Mouse (Mus musculus): ENCODE results near the gene Taar6. TPM values are rescaled to one million over a fixed set of nuclear protein-coding genes. Genes with fewer than 3 reads are reported as not detected.

The Taar6 gene
- total RNA-seq (2021), result not detected
- long read RNA-seq, result 0 reads

DNA sequence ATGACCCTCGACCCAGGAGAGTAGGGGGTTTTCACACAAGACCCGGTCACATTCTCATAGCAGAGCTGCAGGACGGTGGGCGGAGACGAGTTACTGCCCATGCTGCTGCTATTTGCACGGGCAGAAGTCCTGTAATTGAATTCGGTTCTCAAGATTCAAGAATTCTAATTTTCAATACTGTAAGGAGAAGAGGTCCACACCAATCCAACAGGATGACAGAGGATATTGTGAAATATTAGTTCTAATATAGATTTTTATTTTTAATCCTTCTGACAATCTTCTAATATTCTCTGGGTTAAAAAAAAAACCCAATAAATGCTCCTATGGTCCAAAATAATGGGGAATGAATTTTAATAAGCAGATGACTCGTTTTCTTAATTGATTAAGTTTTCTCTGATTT lies at the start of gene Taar6:
Gene Taar6 (minus strand): TSS at position 101 of the 400 bp plus-strand sequence.
- DNase-seq (ENCODE audit: low spot score in 2 of 2), result no peak

GRCm38 (mm10) chr10:24031347-24031746 lies 45.9 kb upstream of the Taar6 start:
- no peak for DNase-seq (ENCODE audit: low spot score in 2 of 2)

DNA sequence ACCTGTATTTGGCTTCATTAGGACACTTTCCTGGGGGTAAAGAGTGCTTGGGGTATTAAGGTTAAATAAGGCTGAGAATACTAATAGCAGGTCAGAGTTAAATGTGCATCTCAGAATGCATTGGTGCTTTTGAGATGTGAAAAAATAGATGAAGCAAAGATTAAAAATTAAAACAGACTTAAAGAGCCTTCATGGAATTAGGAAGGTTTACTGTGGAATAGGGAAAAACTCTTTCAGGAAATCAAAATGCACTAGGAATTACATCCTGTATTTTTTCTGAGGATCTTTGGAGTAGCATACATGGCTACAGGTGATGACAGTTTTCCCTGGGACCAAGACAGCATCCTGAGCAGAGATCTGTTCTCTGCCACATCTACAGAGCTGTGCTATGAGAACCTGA lies 41.5 kb upstream of the Taar6 start, which contains the start of gene Taar7d:
Gene Taar7d (plus strand): TSS at position 301 of the 400 bp plus-strand sequence.
- no peak for DNase-seq (ENCODE audit: low spot score in 2 of 2)

- no peak for DNase-seq (ENCODE audit: low spot score in 2 of 2)
Observed at GRCm38 (mm10) chr10:24008143-24008542, 22.7 kb upstream of the Taar6 start.

DNA sequence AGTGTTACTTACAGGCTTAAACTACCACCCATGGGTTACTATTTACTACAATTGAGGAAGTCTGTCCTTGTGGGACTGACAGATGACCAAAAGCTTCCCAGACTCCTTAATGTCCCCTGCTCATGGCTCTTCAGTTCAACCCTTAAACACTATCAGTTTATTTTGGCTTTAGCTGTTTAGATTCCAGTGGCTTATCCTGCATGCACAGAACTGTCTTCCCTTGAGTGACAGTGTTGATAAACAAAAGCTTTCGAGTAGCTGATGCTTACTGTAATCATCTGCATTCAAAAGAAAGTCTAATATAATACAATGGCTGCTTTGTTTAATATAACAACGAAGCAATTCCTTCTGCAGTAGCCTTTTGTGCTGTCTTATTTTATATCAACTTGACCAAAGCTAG lies 21.6 kb upstream of the Taar6 start:
- no peak for DNase-seq (ENCODE audit: low spot score in 2 of 2)

GRCm38 (mm10) chr10:24006442-24006841 lies 21.0 kb upstream of the Taar6 start:
- DNase-seq (ENCODE audit: low spot score in 2 of 2), result no peak

- no peak for DNase-seq (ENCODE audit: low spot score in 2 of 2)
Observed at GRCm38 (mm10) chr10:23999639-24000038, 14.2 kb upstream of the Taar6 start, which contains the start of gene Taar7b. Gene Taar7b, plus strand, starts transcription at chr10:23999939.

DNA sequence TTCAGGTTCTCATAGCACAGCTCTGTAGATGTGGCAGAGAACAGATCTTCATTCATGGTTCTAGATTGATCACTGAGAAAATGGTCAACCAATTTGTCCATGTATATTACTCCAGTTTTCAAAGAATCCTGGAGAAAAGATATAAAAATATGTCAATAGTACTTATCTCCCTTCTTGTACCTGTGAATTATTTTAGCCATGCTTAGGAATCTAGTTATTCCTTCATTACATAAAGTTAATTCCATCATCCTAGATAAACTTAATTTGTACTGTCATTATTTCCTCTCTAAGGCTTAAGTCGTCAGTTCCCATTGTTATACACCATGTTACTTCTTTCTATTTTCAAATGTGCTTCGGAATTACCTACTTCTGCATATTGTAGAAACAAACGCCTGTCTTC lies 7.9 kb upstream of the Taar6 start, which contains the start of gene Taar7a:
Gene Taar7a (minus strand): TSS at position 101 of the 400 bp plus-strand sequence.
- no peak for DNase-seq (ENCODE audit: low spot score in 2 of 2)

DNA sequence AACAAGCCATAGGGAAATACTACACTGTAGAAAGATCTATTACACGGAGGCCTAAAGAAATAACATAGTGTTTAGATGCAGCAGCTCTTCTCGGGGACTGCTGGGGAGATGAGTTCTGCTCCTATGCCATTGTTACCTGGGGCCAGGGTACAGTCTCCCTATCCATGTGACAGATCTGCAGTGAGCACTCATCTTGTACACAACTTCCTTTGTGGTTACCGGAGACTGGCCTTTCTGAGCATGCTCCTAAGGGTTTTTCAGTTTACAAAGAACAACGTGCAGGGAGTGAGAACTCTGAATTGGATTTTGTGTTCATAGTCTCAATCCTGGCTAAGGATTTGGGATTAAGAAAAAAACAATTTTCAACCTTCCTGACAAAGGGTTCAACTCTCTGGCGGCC lies 973 bp upstream of the Taar6 start:
- no peak for DNase-seq (ENCODE audit: low spot score in 2 of 2)

DNA sequence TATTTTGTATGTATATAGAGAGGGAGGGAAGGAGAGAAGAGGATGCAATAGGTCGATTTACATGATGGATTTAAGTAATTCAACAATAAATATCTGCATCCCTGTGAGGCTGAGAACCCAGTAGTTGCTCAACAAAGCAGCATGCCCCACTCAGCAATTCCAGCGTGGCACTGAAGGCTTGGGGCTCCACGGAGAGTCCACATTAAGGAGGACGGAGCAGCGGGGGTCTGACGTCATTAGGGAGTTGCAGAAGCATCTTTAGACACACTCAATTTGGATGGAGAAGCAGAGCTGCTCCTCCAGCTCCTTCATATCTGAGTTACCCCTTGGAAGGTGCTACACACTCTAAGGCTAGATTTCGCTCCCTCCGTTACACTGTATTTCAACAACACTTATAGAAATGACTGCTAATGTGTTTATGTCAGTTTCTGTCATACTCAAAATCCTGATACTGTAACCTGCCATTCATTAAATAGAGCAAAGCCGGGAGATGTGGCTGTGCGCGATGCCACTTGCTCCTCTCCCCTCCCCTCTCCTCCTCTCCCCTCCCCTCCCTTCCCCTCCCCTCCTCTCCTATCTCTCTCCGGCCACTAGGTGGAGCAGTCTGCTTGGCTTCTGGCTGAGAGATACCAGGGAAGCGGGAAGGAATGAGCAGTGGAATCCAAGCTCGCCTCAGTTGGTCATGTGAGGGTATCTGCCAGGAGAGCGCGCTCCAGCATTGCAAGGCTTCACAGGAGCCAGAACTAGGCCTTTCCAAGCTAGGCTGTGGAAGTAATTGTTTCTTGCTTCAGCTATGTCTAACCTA lies 6.3 kb downstream of the Taar6 start:
- DNase-seq (ENCODE audit: low spot score in 2 of 2), result peak; percentile 80 to 84

- no peak for DNase-seq (ENCODE audit: low spot score in 2 of 2)
Observed at GRCm38 (mm10) chr10:23977958-23978357, 7.5 kb downstream of the Taar6 start.

DNA sequence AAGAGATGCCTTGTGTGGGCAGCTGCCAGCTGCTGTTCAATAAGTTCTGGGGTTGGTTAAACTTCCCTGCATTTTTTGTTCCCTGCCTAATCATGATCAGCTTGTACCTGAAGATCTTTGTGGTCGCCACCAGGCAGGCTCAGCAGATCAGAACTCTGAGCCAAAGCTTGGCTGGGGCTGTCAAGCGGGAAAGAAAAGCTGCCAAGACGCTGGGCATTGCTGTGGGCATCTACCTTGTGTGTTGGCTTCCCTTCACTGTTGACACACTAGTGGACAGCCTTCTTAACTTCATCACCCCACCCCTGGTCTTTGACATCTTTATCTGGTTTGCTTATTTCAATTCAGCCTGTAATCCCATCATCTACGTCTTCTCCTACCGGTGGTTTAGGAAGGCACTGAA lies 14.2 kb downstream of the Taar6 start:
- DNase-seq (ENCODE audit: low spot score in 2 of 2), result no peak

GRCm38 (mm10) chr10:23970656-23971165 lies 14.7 kb downstream of the Taar6 start, which contains the start of gene Taar5:
Gene Taar5, plus strand, starts transcription at chr10:23970706.
- DNase-seq (ENCODE audit: low spot score in 2 of 2), result no peak

DNA sequence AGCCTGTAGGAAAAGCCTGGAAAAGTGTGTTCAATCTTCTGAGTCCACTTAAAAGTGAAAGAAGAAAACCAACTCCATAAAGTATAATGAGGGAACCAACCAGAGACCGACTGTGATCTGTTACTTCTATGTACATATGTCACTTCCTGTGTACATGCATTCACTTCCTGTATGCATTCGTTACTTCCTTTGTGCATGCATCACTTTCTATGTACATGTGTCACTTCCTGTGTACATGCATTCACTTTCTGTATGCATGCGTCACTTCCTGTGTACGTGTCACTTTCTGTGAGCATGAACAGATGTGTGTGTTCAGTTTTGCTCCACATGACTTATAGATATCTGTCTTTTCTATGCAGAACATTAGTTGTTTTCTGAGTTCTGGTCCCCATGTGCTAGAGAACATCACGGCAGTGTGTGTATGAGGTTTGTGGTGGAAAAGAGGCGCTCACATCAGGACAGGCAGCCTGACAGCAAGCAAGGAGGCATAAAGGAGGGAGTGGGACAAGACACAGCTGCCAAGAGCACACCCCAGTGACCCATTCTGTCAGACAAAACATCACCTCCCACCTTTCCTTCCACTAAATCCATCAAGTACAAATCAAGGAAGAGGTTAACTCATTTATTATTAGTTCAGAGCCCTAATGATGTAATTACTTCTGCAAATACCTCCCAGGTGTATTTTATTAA lies 20.4 kb downstream of the Taar6 start:
- DNase-seq (ENCODE audit: low spot score in 2 of 2), result no peak

DNA sequence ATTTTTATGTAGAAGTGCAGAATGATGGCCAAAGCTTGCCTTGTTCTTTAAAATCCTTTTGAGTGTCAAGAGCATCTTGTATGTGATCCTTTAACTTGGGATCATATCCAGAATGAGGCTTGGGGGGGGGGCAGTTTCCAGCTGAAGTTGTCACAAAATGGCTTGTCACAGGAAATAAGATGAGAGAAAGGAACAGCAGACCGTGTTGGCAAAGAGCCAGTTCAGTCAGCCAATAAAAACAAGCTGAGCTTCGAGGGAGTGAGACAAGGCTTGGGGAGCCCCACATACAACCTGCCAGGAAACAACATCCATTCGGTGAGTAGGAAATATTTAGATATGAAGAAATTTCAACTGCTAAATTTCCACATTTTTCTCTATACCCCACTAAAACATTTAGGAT lies 22.0 kb downstream of the Taar6 start:
- no peak for DNase-seq (ENCODE audit: low spot score in 2 of 2)

GRCm38 (mm10) chr10:23960444-23960915 lies 25.0 kb downstream of the Taar6 start, which contains the start of gene Taar4:
Gene Taar4, plus strand, starts transcription at chr10:23960494.
- DNase-seq (ENCODE audit: low spot score in 2 of 2), result no peak

GRCm38 (mm10) chr10:23959071-23959470 lies 26.4 kb downstream of the Taar6 start:
- DNase-seq (ENCODE audit: low spot score in 2 of 2), result no peak

DNA sequence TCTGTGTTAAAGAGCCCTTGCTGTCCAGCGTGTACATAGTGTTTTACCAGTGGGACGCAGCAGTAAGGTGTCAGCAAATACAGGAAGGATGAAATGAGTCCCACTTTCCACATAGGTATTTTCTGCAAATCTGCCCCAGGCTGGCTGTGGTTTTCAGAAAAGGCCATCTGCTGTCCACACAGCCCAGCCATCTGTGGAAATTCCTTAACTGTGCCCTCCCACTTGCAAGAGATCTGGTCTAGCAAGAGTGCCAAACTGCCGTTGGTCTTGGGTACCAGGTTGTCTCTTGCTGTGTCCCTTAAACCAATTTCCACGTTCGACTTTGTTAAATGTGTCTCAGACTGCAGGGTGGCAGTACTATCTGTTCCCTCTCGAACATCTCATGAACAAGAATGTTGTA lies 33.7 kb downstream of the Taar6 start:
- DNase-seq (ENCODE audit: low spot score in 2 of 2), result no peak

- peak in 1 of 2 experiments; percentile 18 for DNase-seq (ENCODE audit: low spot score in 2 of 2)
Observed at GRCm38 (mm10) chr10:23949508-23950005, 35.9 kb downstream of the Taar6 start, which contains the start of gene Taar3. Gene Taar3, plus strand, starts transcription at chr10:23949558.

GRCm38 (mm10) chr10:23948026-23948425 lies 37.4 kb downstream of the Taar6 start:
- no peak for DNase-seq (ENCODE audit: low spot score in 2 of 2)

GRCm38 (mm10) chr10:23942465-23942864 lies 43.0 kb downstream of the Taar6 start:
- DNase-seq (ENCODE audit: low spot score in 2 of 2), result no peak
